Mouse (Mus musculus): ENCODE results near the gene Hist1h2an. TPM values are rescaled to one million over a fixed set of nuclear protein-coding genes. Genes with fewer than 3 reads are reported as not detected.
A peak's percentile ranks its signal among the peaks of the same experiment; 100 is the strongest.
"Not testable (repeated sequence)": the region's sequence is repeated elsewhere in the genome, so short reads cannot be mapped to it uniquely, and the experiment has no call there.

The Hist1h2an gene
- total and polyA plus RNA-seq, 3 experiments, result 8.6 to 1,740 (median 1,204) TPM

GRCm38 (mm10) chr13:21812092-21812491 lies 25.1 kb upstream of the Hist1h2an start:
- TF ChIP-seq NELFE (IDR thresholded peaks at IDR 0.05; ENCODE audit: low read depth, low read length) (peak; percentile 39; the same call in 1 of the 2 replicates), ZMIZ1 (IDR thresholded peaks at IDR 0.05; ENCODE audit: low read depth, low read length) (peak; percentile 69; the same call in 1 of the 2 replicates), POLR2A (IDR thresholded peaks at IDR 0.05; ENCODE audit: control insufficient read depth in 1 of 2, insufficient read depth in 1 of 2, low read depth in 1 of 2, low read length in 2 of 2, poor library complexity in 1 of 2) (peak; percentile 46 to 59; a peak in 2 of 4 replicates)
- not testable (repeated sequence) for H3K79me2 ChIP-seq (ENCODE audit: control insufficient read depth, insufficient read depth, low read length, poor library complexity); H3K36me3 ChIP-seq (ENCODE audit: control insufficient read depth in 1 of 2, insufficient read depth in 2 of 2, low read length in 2 of 2); H3K27me3 ChIP-seq (ENCODE audit: control insufficient read depth in 1 of 2, insufficient read depth in 2 of 2, low read length in 2 of 2); H3K4me1 ChIP-seq (ENCODE audit: control insufficient read depth in 1 of 2, insufficient read depth in 2 of 2, low read length in 2 of 2); DNase-seq (ENCODE audit: low read depth, low spot score); H3K4me3 ChIP-seq (ENCODE audit: control insufficient read depth in 1 of 2, insufficient read depth in 1 of 2, low read depth in 2 of 2, low read length in 2 of 2); H3K9me3 ChIP-seq (replicated peaks; ENCODE audit: insufficient read depth, low read length)
- H3K9ac ChIP-seq (ENCODE audit: control insufficient read depth, low read depth, low read length, poor library complexity, severe bottlenecking), result 0 out of 2 replicates have a peak overlapping the region, but pooled peaks have one; percentile 29
- peak overlapping the region; percentile 69 for H3K27ac ChIP-seq (ENCODE audit: control insufficient read depth, low read depth, low read length)

GRCm38 (mm10) chr13:21811539-21811938 lies 24.5 kb upstream of the Hist1h2an start, which contains the start of gene Hist1h4m:
TSS of gene Hist1h4m (plus strand) at chr13:21811746.
- H3K4me1 ChIP-seq (ENCODE audit: control insufficient read depth in 1 of 2, insufficient read depth in 2 of 2, low read length in 2 of 2); H3K4me3 ChIP-seq (ENCODE audit: control insufficient read depth in 1 of 2, insufficient read depth in 1 of 2, low read depth in 2 of 2, low read length in 2 of 2); DNase-seq (ENCODE audit: low read depth, low spot score); H3K27me3 ChIP-seq (ENCODE audit: control insufficient read depth in 1 of 2, insufficient read depth in 2 of 2, low read length in 2 of 2); H3K9me3 ChIP-seq (replicated peaks; ENCODE audit: insufficient read depth, low read length); H3K36me3 ChIP-seq (ENCODE audit: control insufficient read depth in 1 of 2, insufficient read depth in 2 of 2, low read length in 2 of 2); H3K79me2 ChIP-seq (ENCODE audit: control insufficient read depth, insufficient read depth, low read length, poor library complexity): not testable (repeated sequence)
- peak within 1 kb of the TSS; percentile 69 for H3K27ac ChIP-seq (ENCODE audit: control insufficient read depth, low read depth, low read length)
- 0 out of 2 replicates have a peak within 1 kb of the TSS, but pooled peaks have one; percentile 29 for H3K9ac ChIP-seq (ENCODE audit: control insufficient read depth, low read depth, low read length, poor library complexity, severe bottlenecking)

GRCm38 (mm10) chr13:21811074-21811473 lies 24.1 kb upstream of the Hist1h2an start:
- H3K4me1 ChIP-seq (ENCODE audit: control insufficient read depth in 1 of 2, insufficient read depth in 2 of 2, low read length in 2 of 2); H3K9ac ChIP-seq (ENCODE audit: control insufficient read depth, low read depth, low read length, poor library complexity, severe bottlenecking); H3K79me2 ChIP-seq (ENCODE audit: control insufficient read depth, insufficient read depth, low read length, poor library complexity); H3K27me3 ChIP-seq (ENCODE audit: control insufficient read depth in 1 of 2, insufficient read depth in 2 of 2, low read length in 2 of 2); H3K4me3 ChIP-seq (ENCODE audit: control insufficient read depth in 1 of 2, insufficient read depth in 1 of 2, low read depth in 2 of 2, low read length in 2 of 2); DNase-seq (ENCODE audit: low read depth, low spot score); H3K36me3 ChIP-seq (ENCODE audit: control insufficient read depth in 1 of 2, insufficient read depth in 2 of 2, low read length in 2 of 2); H3K27ac ChIP-seq (ENCODE audit: control insufficient read depth, low read depth, low read length); H3K9me3 ChIP-seq (replicated peaks; ENCODE audit: insufficient read depth, low read length): not testable (repeated sequence)

GRCm38 (mm10) chr13:21810073-21810472 lies 23.1 kb upstream of the Hist1h2an start, which contains the start of the genes Hist1h2bq and Hist1h2ao:
TSS of gene Hist1h2bq (minus strand) at chr13:21810197.
TSS of gene Hist1h2ao (plus strand) at chr13:21810465.
- H3K27ac ChIP-seq (ENCODE audit: control insufficient read depth, low read depth, low read length); H3K9me3 ChIP-seq (replicated peaks; ENCODE audit: insufficient read depth, low read length): not testable (repeated sequence)

GRCm38 (mm10) chr13:21803058-21803457 lies 16.0 kb upstream of the Hist1h2an start:
- H3K9ac ChIP-seq (ENCODE audit: control insufficient read depth, low read depth, low read length, poor library complexity, severe bottlenecking); H3K27me3 ChIP-seq (ENCODE audit: control insufficient read depth in 1 of 2, insufficient read depth in 2 of 2, low read length in 2 of 2); H3K4me1 ChIP-seq (ENCODE audit: control insufficient read depth in 1 of 2, insufficient read depth in 2 of 2, low read length in 2 of 2): not testable (repeated sequence)

More at GRCm38 (mm10) chr13:21810073-21810472, 23.1 kb upstream of the Hist1h2an start, which contains the start of the genes Hist1h2bq and Hist1h2ao:
- DNase-seq (ENCODE audit: low read depth, low spot score); H3K79me2 ChIP-seq (ENCODE audit: control insufficient read depth, insufficient read depth, low read length, poor library complexity); H3K9ac ChIP-seq (ENCODE audit: control insufficient read depth, low read depth, low read length, poor library complexity, severe bottlenecking); H3K36me3 ChIP-seq (ENCODE audit: control insufficient read depth in 1 of 2, insufficient read depth in 2 of 2, low read length in 2 of 2); H3K4me3 ChIP-seq (ENCODE audit: control insufficient read depth in 1 of 2, insufficient read depth in 1 of 2, low read depth in 2 of 2, low read length in 2 of 2); H3K4me1 ChIP-seq (ENCODE audit: control insufficient read depth in 1 of 2, insufficient read depth in 2 of 2, low read length in 2 of 2); H3K27me3 ChIP-seq (ENCODE audit: control insufficient read depth in 1 of 2, insufficient read depth in 2 of 2, low read length in 2 of 2): not testable (repeated sequence)

GRCm38 (mm10) chr13:21797163-21797562 lies 10.1 kb upstream of the Hist1h2an start:
- not testable (repeated sequence) for H3K4me3 ChIP-seq (ENCODE audit: control insufficient read depth in 1 of 2, insufficient read depth in 1 of 2, low read depth in 2 of 2, low read length in 2 of 2); H3K27ac ChIP-seq (ENCODE audit: control insufficient read depth, low read depth, low read length); H3K79me2 ChIP-seq (ENCODE audit: control insufficient read depth, insufficient read depth, low read length, poor library complexity); H3K9ac ChIP-seq (ENCODE audit: control insufficient read depth, low read depth, low read length, poor library complexity, severe bottlenecking); H3K9me3 ChIP-seq (replicated peaks; ENCODE audit: insufficient read depth, low read length); H3K4me1 ChIP-seq (ENCODE audit: control insufficient read depth in 1 of 2, insufficient read depth in 2 of 2, low read length in 2 of 2); DNase-seq (ENCODE audit: low read depth, low spot score); H3K27me3 ChIP-seq (ENCODE audit: control insufficient read depth in 1 of 2, insufficient read depth in 2 of 2, low read length in 2 of 2); H3K36me3 ChIP-seq (ENCODE audit: control insufficient read depth in 1 of 2, insufficient read depth in 2 of 2, low read length in 2 of 2)

More at GRCm38 (mm10) chr13:21803058-21803457, 16.0 kb upstream of the Hist1h2an start:
- not testable (repeated sequence) for H3K4me3 ChIP-seq (ENCODE audit: control insufficient read depth in 1 of 2, insufficient read depth in 1 of 2, low read depth in 2 of 2, low read length in 2 of 2); DNase-seq (ENCODE audit: low read depth, low spot score); H3K27ac ChIP-seq (ENCODE audit: control insufficient read depth, low read depth, low read length); H3K79me2 ChIP-seq (ENCODE audit: control insufficient read depth, insufficient read depth, low read length, poor library complexity); H3K36me3 ChIP-seq (ENCODE audit: control insufficient read depth in 1 of 2, insufficient read depth in 2 of 2, low read length in 2 of 2); H3K9me3 ChIP-seq (replicated peaks; ENCODE audit: insufficient read depth, low read length)
